Mouse (Mus musculus): ENCODE measurements at regions not wholly inside any gene's neighbourhood (a gene's known extent, or its start where the extent isn't known, plus 50 kb on each side); places are given as distances from the start of the nearest gene placed in this dataset.

DNA sequence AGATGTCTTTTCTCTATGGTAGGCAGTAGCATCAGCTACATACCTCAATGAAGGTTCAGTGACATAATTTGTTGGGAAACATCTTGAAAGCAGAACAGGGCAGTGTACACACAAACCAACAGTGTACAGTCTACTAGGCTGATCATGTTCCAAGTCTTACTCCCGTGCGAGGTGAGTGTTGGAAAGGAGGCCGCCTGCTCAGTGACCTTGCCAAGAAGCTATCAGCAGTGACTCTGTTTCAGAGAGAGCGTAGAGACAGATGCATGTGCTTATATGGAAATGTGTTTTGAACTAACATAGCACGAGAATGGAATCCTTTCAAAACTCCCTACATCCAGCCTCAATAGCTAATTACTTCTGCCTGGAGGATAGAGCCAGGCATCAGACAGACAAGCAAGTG lies 78.4 kb downstream of the Klf4 start:
- Histone ChIP-seq H3K4me3 (ENCODE audit: control insufficient read depth, insufficient read depth, low read length) (no peak overlapping the region), H3K27me3 (ENCODE audit: control insufficient read depth, insufficient read depth, low read length) (no peaks in the 10 kb centered on the region), H3K36me3 (ENCODE audit: control insufficient read depth, insufficient read depth, low read length) (no peaks in the 10 kb centered on the region), H3K27ac (ENCODE audit: control insufficient read depth, insufficient read depth, low read length) (no peak overlapping the region), H3K4me1 (replicated peaks; ENCODE audit: control insufficient read depth, insufficient read depth, low read length) (no peaks in the 10 kb centered on the region)
- TF ChIP-seq POLR2A (IDR thresholded peaks at IDR 0.05; ENCODE audit: control insufficient read depth, extremely low read depth, insufficient read depth, low read length, poor library complexity) (no peak), CTCF (IDR thresholded peaks at IDR 0.05; ENCODE audit: borderline replicate concordance, control insufficient read depth, extremely low read depth, insufficient read depth, low read length, poor library complexity) (no peak)
- no peak for DNase-seq
- 87% methylated on average over 5 of the region's 5 CpGs for WGBS

DNA sequence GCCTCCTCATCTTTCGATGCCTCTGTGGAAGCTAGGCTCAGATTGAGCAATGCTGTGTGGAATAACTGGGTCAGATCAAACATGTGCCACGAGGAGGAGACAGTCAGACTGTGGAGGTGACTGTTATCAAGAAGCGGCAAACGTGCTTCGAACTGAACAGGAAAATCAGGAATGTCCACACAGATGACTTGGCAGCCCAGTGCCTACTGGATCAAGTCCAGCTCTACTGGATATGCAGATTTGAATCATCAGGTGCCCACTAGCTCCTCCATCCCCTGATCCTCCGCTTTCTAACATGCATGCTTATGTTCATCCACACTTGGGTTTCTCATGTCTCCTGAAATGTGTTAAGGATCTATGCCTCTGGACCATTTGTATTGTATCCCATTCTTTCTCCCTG lies 79.7 kb downstream of the Klf4 start:
- H3K4me1 ChIP-seq (replicated peaks; ENCODE audit: control insufficient read depth, insufficient read depth, low read length) = no peaks in the 10 kb centered on the region
- DNase-seq = no peak
- no peak overlapping the region for H3K27ac ChIP-seq (ENCODE audit: control insufficient read depth, insufficient read depth, low read length)
- no peaks in the 10 kb centered on the region for H3K27me3 ChIP-seq (ENCODE audit: control insufficient read depth, insufficient read depth, low read length)
- TF ChIP-seq CTCF (IDR thresholded peaks at IDR 0.05; ENCODE audit: borderline replicate concordance, control insufficient read depth, extremely low read depth, insufficient read depth, low read length, poor library complexity) (no peak), POLR2A (IDR thresholded peaks at IDR 0.05; ENCODE audit: control insufficient read depth, extremely low read depth, insufficient read depth, low read length, poor library complexity) (no peak)
- 90% methylated on average over 6 of the region's 6 CpGs for WGBS
- no peak overlapping the region for H3K4me3 ChIP-seq (ENCODE audit: control insufficient read depth, insufficient read depth, low read length)
- H3K36me3 ChIP-seq (ENCODE audit: control insufficient read depth, insufficient read depth, low read length) = no peaks in the 10 kb centered on the region

DNA sequence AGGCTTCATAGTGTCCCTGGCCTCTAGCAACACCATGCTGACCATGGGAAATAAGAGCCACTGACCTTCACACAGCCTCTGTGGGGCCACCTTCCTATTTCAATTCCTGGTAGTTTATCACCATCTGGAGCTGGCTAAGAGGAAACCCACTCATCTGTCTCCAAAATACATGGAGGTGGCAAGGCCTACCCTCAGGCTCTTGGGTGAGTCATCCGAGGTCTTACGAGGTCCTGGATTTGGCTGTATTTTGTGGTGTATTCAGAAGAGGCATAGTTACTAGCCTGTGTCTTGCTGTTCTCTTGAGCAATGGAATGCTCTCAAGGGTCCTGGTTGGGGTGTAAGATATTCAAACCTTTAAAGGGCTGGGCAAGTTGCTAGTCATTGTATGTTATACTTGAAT lies 80.6 kb downstream of the Klf4 start:
- no peak for TF ChIP-seq CTCF (IDR thresholded peaks at IDR 0.05; ENCODE audit: borderline replicate concordance, control insufficient read depth, extremely low read depth, insufficient read depth, low read length, poor library complexity)
- TF ChIP-seq POLR2A (IDR thresholded peaks at IDR 0.05; ENCODE audit: control insufficient read depth, extremely low read depth, insufficient read depth, low read length, poor library complexity) = no peak
- 91% methylated on average over 2 of the region's 2 CpGs for WGBS
- H3K27me3 ChIP-seq (ENCODE audit: control insufficient read depth, insufficient read depth, low read length) = no peaks in the 10 kb centered on the region

DNA sequence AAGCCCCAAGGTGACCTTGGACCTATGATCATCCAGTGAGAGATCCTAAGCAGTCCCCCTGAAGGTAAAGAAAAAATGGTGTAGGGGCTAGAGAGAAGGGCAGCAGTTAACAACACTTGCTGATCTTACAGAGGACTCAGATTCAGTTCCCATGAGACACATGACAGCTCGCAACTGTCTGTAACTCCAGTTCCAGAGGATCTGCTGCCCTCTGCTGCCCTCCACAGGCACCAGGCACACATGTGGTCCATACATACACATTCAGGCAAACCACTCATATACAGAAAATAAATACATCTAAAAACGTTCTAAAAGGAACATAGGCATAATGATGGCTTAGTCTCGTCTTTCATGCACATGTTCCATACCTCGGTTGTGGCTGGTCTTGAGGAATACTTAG lies 81.2 kb downstream of the Klf4 start:
- no peaks in the 10 kb centered on the region for H3K36me3 ChIP-seq (ENCODE audit: control insufficient read depth, insufficient read depth, low read length)
- H3K4me3 ChIP-seq (ENCODE audit: control insufficient read depth, insufficient read depth, low read length) = no peak overlapping the region
- WGBS = 79% methylated on average over 4 of the region's 4 CpGs
- H3K4me1 ChIP-seq (replicated peaks; ENCODE audit: control insufficient read depth, insufficient read depth, low read length) = no peaks in the 10 kb centered on the region
- TF ChIP-seq CTCF (IDR thresholded peaks at IDR 0.05; ENCODE audit: borderline replicate concordance, control insufficient read depth, extremely low read depth, insufficient read depth, low read length, poor library complexity) (no peak), POLR2A (IDR thresholded peaks at IDR 0.05; ENCODE audit: control insufficient read depth, extremely low read depth, insufficient read depth, low read length, poor library complexity) (no peak)
- H3K27ac ChIP-seq (ENCODE audit: control insufficient read depth, insufficient read depth, low read length) = no peak overlapping the region
- peak; percentile 21 for DNase-seq
- no peaks in the 10 kb centered on the region for H3K27me3 ChIP-seq (ENCODE audit: control insufficient read depth, insufficient read depth, low read length)

More for the DNA sequence above, 80.6 kb downstream of the Klf4 start:
- no peaks in the 10 kb centered on the region for H3K4me1 ChIP-seq (replicated peaks; ENCODE audit: control insufficient read depth, insufficient read depth, low read length)
- no peak for DNase-seq
- H3K27ac ChIP-seq (ENCODE audit: control insufficient read depth, insufficient read depth, low read length) = no peak overlapping the region
- no peaks in the 10 kb centered on the region for H3K36me3 ChIP-seq (ENCODE audit: control insufficient read depth, insufficient read depth, low read length)
- no peak overlapping the region for H3K4me3 ChIP-seq (ENCODE audit: control insufficient read depth, insufficient read depth, low read length)

DNA sequence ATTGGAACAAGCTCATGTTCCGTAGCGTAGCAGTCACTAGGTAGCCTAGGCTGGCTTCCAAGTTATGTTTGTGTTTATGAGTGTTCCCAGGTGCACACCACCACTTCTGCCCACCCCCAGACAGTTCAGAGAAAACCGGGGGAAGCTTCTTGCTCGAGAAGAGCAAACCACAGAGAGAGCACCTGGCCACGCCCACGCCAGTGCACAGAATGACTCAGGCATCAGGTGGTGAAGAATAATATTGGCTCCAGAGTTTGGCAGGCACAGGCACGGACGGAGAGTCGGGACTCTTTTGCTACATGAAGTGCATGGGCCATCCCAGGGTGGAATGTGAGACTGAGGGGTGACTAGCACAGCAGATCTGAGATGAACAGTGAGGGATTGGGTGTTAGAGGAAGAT lies 88.8 kb downstream of the Klf4 start:
- Histone ChIP-seq H3K27ac (ENCODE audit: control insufficient read depth, insufficient read depth, low read length) (no peak overlapping the region), H3K36me3 (ENCODE audit: control insufficient read depth, insufficient read depth, low read length) (no peaks in the 10 kb centered on the region), H3K4me1 (replicated peaks; ENCODE audit: control insufficient read depth, insufficient read depth, low read length) (peaks cover 15% of the 10 kb centered on the region), H3K4me3 (ENCODE audit: control insufficient read depth, insufficient read depth, low read length) (no peak overlapping the region), H3K27me3 (ENCODE audit: control insufficient read depth, insufficient read depth, low read length) (no peaks in the 10 kb centered on the region)
- 27% methylated on average over 9 of the region's 9 CpGs for WGBS
- DNase-seq = peak; percentile 26
- no peak for TF ChIP-seq POLR2A (IDR thresholded peaks at IDR 0.05; ENCODE audit: control insufficient read depth, extremely low read depth, insufficient read depth, low read length, poor library complexity)
- no peak for TF ChIP-seq CTCF (IDR thresholded peaks at IDR 0.05; ENCODE audit: borderline replicate concordance, control insufficient read depth, extremely low read depth, insufficient read depth, low read length, poor library complexity)

DNA sequence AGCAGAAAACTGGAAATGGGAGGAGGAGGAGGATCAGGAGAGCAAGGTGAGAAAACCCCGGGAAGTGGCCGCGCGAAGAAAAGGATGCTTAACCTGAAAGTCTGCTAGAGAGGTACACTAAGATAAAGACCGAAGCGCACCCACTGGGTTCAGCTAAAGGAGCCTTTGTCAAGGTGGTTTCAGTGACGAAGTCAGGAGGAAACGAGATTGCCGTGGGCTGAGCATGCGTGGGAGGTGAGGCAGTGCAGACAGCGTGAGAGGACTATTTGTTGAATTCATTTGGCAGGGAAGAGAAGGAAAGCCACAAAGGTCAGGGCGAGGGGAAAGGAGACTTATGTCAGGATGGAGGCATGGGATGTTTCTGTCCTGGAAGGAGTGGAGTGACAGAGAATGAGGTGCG lies 90.2 kb downstream of the Klf4 start:
- TF ChIP-seq POLR2A (IDR thresholded peaks at IDR 0.05; ENCODE audit: control insufficient read depth, extremely low read depth, insufficient read depth, low read length, poor library complexity) (no peak), CTCF (IDR thresholded peaks at IDR 0.05; ENCODE audit: borderline replicate concordance, control insufficient read depth, extremely low read depth, insufficient read depth, low read length, poor library complexity) (no peak)
- H3K4me3 ChIP-seq (ENCODE audit: control insufficient read depth, insufficient read depth, low read length) = no peak overlapping the region
- peak; percentile 3 for DNase-seq
- no peak overlapping the region for H3K27ac ChIP-seq (ENCODE audit: control insufficient read depth, insufficient read depth, low read length)
- peaks cover 15% of the 10 kb centered on the region for H3K4me1 ChIP-seq (replicated peaks; ENCODE audit: control insufficient read depth, insufficient read depth, low read length)
- no peaks in the 10 kb centered on the region for H3K36me3 ChIP-seq (ENCODE audit: control insufficient read depth, insufficient read depth, low read length)
- H3K27me3 ChIP-seq (ENCODE audit: control insufficient read depth, insufficient read depth, low read length) = no peaks in the 10 kb centered on the region
- WGBS = 75% methylated on average over 13 of the region's 13 CpGs

All from thymus, adult 2 months (tissue).